Mouse (Mus musculus) ES-Bruce4 (cell line): ENCODE measurements around the gene Rrm2.

Source experiments
- CTCF ChIP-seq: IDR thresholded peaks from one replicate; pipeline ENCODE4 v1.8.1; 2011; ENCODE audit warnings: low read depth, low read length
- EP300 ChIP-seq: IDR thresholded peaks from 2 replicates; pipeline ENCODE4 v1.6.1; 2011; ENCODE audit warnings: low read depth, low read length; ENCODE audit not compliant: insufficient read depth
- POLR2A ChIP-seq: IDR thresholded peaks from one replicate; pipeline ENCODE4 v1.8.1; 2011; ENCODE audit warnings: low read length; ENCODE audit not compliant: insufficient read depth

GRCm38 (mm10) chr12:24712396-24712795 lies 4.4 kb downstream of the Rrm2 start:
- TF ChIP-seq CTCF (no peak), POLR2A (no peak), EP300 (no peak)
